Mouse (Mus musculus): Measurements from ENCODE around the gene Icam2.
"Not testable (repeated sequence)": the region's sequence is repeated elsewhere in the genome, so short reads cannot be mapped to it uniquely, and the experiment has no call there.

The Icam2 gene

GRCm38 (mm10) chr11:106344910-106345309, 43.0 kb downstream of the Icam2 start:
- DNase-seq (ENCODE audit: low spot score) = no peak

DNA sequence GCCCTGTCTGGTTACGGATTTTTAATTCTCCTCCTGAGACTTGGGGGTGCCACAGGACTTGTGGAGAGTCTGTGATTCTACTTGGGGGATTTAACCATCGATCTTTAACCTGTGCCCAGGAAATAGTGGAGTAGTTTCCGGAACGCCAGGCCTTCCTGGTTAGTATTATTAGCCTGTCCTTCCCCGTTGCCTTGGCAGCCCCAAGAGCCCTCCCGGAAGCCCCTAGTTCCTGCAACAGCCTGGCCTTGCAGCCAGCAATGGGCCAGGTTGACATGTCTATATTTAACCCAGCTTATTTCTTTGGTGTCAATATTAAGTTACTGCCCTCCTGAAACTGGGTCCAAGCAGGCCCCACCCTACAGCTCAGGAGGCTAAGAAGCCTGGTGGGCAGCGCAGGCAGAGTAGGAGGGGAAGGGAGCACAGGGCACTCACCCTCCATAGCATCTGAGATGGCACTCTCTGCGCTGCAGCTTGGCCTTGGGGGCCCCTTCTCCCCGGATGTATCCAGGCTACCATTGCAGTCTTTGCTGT, 46.8 kb downstream of the Icam2 start:
- no peak for DNase-seq (ENCODE audit: low spot score)

- DNase-seq (ENCODE audit: low spot score) = not testable (repeated sequence)
Measured at GRCm38 (mm10) chr11:106339323-106339722, 48.6 kb downstream of the Icam2 start.

GRCm38 (mm10) chr11:106338870-106339269, 49.0 kb downstream of the Icam2 start:
- DNase-seq (ENCODE audit: low spot score) = no peak

DNA sequence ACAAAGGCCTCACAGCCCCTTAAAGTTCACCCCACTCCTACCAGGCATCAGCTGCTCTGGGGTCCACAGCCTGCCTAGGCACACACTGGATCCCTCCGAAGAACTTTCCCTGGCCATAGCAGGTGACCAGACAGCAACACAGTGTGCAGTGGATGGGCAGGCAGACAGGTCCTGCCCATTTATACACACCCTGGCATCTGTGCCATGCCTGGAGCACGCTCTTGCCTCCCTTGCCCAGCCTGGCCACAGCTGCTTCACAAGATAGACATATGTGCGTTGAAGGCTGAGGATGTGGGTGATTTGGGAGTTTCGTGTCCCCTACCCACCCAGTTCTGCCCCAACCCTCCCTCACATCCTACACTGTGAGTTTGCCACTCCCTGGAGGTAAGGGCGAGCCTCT, 49.8 kb downstream of the Icam2 start:
- DNase-seq (ENCODE audit: low spot score) = no peak

DNA sequence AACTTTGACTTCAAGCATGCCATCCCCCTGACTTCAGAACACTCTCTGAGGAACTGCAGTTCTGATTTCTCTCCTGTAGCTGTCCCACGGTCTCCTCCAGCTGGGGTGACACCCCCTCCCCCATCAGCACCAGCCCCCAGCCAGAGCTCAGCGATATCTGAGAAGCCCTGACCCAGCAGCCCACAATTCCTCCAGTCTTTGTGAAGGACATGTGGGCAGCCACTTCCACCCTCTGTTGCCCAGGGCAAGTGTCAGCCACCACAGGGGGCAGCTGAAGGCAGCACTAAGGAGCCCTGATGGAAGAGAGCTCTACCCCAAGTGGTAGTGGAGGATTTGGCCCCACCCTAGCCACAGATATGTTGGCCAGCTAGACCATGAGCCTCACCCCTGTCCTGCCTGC, 53.8 kb downstream of the Icam2 start:
- no peak for DNase-seq (ENCODE audit: low spot score)

- no peak for DNase-seq (ENCODE audit: low spot score)
Measured at GRCm38 (mm10) chr11:106332458-106332857, 55.4 kb downstream of the Icam2 start.

DNA sequence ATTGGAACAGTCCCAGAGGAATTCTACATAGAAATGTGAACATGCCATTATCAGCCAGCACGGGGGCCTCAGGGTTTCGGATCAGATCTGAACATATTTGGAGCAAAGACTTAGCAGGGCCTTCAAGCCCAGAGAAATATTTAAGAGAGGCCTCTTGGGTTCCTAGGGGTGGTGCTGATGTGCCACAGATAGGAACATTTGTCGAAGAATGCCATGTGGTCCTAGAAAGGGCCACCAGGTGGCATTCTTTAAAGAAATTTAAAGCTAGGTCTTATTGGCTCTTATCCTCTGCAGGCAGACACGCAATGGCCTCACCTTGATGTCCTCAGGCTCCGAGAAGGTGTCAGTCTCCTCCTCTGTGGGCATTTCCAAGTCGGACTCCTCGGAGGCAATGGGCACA, 58.2 kb downstream of the Icam2 start:
- DNase-seq (ENCODE audit: low spot score) = no peak

- DNase-seq (ENCODE audit: low spot score) = no peak
Measured at GRCm38 (mm10) chr11:106329128-106329527, 58.7 kb downstream of the Icam2 start.

- DNase-seq (ENCODE audit: low spot score) = no peak
Measured at GRCm38 (mm10) chr11:106328521-106328920, 59.4 kb downstream of the Icam2 start.
